Mouse (Mus musculus): ENCODE results near the gene Nfe2l3. TPM values are rescaled to one million over a fixed set of nuclear protein-coding genes. Genes with fewer than 3 reads are reported as not detected.

The Nfe2l3 gene
- polyA plus RNA-seq, 1 experiment: not detected

GRCm38 (mm10) chr6:51434270-51434669, 1.8 kb downstream of the Nfe2l3 start:
- no peak for TF ChIP-seq GATA1 (IDR thresholded peaks at IDR 0.05; ENCODE audit: low read length)

- TF ChIP-seq GATA1 (IDR thresholded peaks at IDR 0.05; ENCODE audit: low read length): no peak
These were observed 5.2 kb downstream of the Nfe2l3 start for GRCm38 (mm10) chr6:51437665-51438064.

- no peak for TF ChIP-seq GATA1 (IDR thresholded peaks at IDR 0.05; ENCODE audit: low read length)
These were observed 6.4 kb downstream of the Nfe2l3 start for GRCm38 (mm10) chr6:51438826-51439330.

DNA sequence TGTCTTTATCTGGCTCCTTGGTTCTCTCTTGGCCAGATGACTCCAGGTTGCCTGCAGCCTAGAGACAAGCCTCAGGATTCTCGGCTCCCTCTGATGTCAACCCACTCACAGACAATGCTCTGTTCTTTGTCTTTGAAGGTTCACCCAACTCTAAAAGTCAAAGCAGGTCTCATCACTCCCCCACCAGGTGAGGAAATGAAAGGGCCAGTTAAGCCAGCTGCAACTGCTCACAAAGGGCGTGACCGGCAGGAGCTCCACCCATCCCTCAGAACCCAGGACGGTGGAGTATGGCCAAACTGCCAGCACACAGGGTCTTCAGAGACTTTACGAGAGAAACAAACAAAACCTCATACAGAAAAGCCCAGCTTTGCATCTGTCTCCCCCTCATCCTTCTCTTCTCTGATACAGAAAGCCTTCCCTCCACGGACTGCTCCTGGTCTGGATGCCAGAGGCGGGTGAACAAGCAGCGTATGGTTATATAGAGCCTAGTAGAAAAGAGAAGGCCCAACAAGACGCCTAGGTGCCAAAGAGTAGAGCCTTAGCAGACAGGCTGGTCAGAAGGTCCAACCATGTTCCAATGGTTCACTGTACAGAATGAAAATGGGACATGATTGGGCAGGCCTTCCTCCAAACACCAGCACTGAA, 9.8 kb downstream of the Nfe2l3 start:
- no peak for TF ChIP-seq GATA1 (IDR thresholded peaks at IDR 0.05; ENCODE audit: low read length)

- TF ChIP-seq GATA1 (IDR thresholded peaks at IDR 0.05; ENCODE audit: low read length): no peak
These were observed 20.5 kb downstream of the Nfe2l3 start for GRCm38 (mm10) chr6:51452927-51453503.

GRCm38 (mm10) chr6:51454949-51455348, 22.5 kb downstream of the Nfe2l3 start:
- no peak for TF ChIP-seq GATA1 (IDR thresholded peaks at IDR 0.05; ENCODE audit: low read length)

- no peak for TF ChIP-seq GATA1 (IDR thresholded peaks at IDR 0.05; ENCODE audit: low read length)
These were observed 23.7 kb downstream of the Nfe2l3 start for GRCm38 (mm10) chr6:51456198-51456597.

- TF ChIP-seq GATA1 (IDR thresholded peaks at IDR 0.05; ENCODE audit: low read length): no peak
These were observed 24.8 kb downstream of the Nfe2l3 start for GRCm38 (mm10) chr6:51457283-51457682.

DNA sequence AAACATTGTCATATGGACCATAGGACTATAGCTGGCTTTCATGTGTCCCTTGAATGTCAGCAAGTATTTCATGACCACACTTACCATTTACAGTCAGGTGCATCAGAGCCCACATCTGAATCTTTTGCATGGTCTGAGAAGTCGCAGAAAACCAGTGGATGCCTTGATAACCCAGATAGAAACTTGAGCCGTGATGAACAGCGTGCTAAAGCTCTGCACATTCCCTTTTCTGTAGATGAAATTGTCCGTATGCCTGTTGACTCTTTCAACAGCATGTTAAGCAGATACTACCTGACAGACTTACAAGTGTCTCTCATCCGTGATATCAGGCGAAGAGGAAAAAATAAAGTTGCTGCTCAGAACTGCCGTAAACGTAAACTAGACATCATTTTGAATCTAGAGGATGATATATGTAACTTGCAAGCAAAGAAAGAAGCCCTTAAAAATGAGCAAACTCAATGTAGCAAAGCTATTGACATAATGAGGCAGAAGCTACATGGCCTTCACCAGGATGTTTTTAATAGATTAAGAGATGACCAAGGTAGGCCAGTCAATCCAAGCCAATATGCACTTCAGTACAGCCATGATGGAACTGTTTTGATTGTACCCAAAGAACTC, 25.4 kb downstream of the Nfe2l3 start:
- no peak for TF ChIP-seq GATA1 (IDR thresholded peaks at IDR 0.05; ENCODE audit: low read length)

- TF ChIP-seq GATA1 (IDR thresholded peaks at IDR 0.05; ENCODE audit: low read length): no peak
These were observed 26.4 kb downstream of the Nfe2l3 start for GRCm38 (mm10) chr6:51458925-51459312.

GRCm38 (mm10) chr6:51459313-51460020, 27.0 kb downstream of the Nfe2l3 start:
- TF ChIP-seq GATA1 (IDR thresholded peaks at IDR 0.05; ENCODE audit: low read length): no peak

- TF ChIP-seq GATA1 (IDR thresholded peaks at IDR 0.05; ENCODE audit: low read length): no peak
These were observed 27.5 kb downstream of the Nfe2l3 start for GRCm38 (mm10) chr6:51460021-51460360.

DNA sequence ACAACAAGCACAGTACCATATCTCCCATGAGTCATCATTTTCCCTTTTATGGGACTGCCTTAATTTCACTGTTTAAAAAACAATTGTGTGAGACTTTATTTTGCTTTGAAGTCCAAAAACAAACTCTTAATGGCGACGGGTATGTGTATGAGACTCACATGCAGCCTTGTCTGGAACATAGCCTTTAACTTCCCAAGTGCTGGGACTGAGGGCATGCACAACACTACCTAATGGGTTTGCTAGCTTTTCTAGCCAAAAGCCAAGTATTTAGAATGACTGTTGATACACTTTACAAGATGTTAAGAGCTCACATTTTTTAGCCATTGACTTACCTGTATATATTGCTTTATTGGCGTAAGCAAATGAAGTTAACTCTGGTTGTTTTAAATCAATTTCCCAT, 27.9 kb downstream of the Nfe2l3 start:
- TF ChIP-seq GATA1 (IDR thresholded peaks at IDR 0.05; ENCODE audit: low read length): no peak

GRCm38 (mm10) chr6:51467649-51468048, 35.2 kb downstream of the Nfe2l3 start:
- no peak for TF ChIP-seq GATA1 (IDR thresholded peaks at IDR 0.05; ENCODE audit: low read length)

GRCm38 (mm10) chr6:51468891-51469561, 36.6 kb downstream of the Nfe2l3 start:
- TF ChIP-seq GATA1 (IDR thresholded peaks at IDR 0.05; ENCODE audit: low read length): no peak
